Mouse (Mus musculus) activated CD4-positive, CD25-positive, alpha-beta regulatory T cell, adult 4 months (primary cell): ENCODE data around the gene Gm10840. TPM values are rescaled to one million over a fixed set of nuclear protein-coding genes. Genes with fewer than 3 reads are reported as not detected.
"Not testable (repeated sequence)": the region's sequence is repeated elsewhere in the genome, so short reads cannot be mapped to it uniquely, and the experiment has no call there.

Experiments used
- ATAC-seq: one replicate; pipeline ENCODE4 v1.8.0; 2017
- polyA plus RNA-seq, 2 experiments: library from polyadenylated mRNA; unstranded; fragments of 100-300 nt; shearing (Covaris generic); gene quantifications; one replicate each; pipeline ENCODE4 v1.2.1; 2017

The Gm10840 gene
- polyA plus RNA-seq = not detected

DNA sequence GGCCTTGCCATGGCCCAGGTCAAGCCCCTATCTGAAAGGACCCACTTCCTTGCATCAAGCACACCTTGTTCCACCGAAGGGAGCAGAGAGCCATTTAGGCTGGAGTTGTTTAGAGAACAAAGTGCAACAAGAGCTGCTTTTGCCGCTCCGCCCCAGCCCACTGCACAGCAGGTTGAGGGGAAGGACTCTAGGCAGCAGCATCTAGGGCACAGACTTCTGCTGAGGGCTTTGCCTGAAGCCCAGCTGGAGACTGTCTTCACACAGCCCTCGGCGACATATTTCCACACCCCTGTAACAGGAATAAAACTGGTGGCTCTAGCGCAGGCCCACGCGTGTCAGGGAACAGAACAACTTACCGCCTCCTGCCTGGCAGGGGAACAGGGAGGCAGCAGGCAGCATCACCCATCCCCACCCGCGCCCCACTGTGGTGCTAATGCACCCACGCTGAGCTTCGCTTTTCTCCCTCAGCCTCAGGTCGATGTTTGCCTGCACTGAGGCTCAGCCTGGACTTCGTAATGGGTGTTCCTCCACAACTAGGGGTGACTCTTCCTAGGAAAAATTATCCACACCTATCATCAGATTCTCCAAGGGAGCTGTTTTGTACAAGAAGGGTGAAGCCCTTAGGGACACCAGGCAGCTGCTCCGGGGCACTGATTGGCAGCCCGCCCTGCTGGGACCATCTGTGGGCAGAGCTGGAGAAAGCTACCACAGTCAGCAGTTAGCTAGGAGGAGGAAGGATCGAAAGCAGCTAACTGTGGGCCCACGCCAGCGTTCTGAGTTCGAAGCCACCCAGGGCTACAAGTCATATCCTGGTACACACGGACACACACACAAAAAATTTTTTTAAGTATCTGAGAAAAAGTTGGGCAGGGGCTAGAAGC is at the start of gene Gm10840, which contains the start of gene Limd2:
Gm10840 (plus strand) TSS at position 10 of the 881 bp plus-strand sequence.
Limd2 (minus strand) TSS at position 20 of the 881 bp plus-strand sequence.
- ATAC-seq = peak; percentile 13

DNA sequence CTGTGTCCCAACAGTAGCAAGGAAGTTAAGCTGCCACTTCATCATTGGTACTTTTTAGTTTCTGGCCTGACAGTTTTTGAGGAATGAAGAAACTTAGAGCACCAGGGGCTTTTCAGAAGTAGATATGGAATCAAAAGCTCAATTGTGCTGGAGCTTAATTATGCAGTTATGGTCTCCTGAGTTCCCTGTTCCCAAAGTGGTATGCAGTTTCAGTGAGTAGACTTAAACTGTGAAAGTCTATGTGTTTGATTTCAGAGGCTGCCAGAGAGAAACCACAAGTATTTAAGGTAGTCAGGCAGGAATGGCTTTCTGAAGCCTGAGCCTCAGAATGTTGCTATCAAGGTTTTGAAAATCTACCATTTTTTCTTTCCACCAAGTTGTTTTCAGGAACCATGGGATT is 49.0 kb upstream of the Gm10840 start:
- ATAC-seq = no peak

DNA sequence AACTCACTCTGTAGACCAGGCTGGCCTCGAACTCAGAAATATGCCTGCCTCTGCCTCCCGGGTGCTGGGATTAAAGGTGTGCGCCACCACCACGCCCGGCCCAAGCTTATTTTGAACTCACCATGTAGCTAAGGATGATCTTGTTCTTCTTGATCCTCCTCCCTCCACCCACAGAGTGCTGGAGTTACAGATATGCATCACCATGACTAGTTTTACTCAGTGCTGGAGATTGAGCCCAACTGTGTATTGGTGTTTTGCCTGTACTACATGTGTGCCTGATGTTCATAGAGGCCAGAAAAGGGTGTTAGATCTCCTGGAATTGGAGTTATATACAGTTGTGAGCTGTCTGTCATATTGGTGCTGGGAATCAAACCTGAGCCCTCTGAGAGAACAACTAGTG is 38.4 kb upstream of the Gm10840 start:
- ATAC-seq = no peak

DNA sequence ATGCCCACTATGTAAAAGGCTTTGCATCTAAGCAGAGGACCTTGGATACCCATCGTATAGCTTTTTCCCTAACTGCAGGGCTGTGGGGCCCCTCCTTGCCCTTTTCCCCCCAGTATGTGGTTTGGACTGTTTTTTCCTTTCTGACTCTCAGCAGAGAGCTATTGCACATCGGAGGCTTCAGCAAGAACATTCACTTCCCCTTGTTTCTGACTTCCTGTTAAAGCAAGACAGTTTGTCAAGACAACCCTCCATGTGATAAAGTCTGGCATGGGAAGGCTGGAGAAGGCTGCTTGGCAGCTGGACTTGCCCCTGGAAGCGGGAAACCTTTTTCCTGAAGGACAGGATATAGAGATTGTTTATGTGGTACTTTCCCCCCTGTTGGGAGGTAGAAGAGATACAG is 37.9 kb upstream of the Gm10840 start:
- peak; percentile 72 for ATAC-seq

DNA sequence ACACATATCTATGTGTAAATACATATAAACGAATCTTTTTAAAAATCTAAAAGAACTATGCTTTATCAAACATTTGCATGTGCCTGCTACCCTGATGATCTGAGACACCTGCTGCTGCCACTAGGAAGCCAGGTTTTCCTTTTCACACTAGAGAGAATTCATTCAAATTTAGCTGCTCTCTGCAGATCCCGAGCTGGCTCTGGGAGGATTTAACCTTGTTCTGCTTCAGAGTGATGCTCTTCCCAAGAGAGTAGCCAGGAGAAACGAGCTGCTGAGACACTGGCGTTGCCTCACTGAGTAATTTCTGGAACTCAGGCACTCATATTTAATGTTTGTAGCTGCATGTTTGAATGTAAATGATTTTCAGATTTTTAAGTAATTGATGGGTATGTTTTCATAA is 35.9 kb upstream of the Gm10840 start:
- no peak for ATAC-seq

DNA sequence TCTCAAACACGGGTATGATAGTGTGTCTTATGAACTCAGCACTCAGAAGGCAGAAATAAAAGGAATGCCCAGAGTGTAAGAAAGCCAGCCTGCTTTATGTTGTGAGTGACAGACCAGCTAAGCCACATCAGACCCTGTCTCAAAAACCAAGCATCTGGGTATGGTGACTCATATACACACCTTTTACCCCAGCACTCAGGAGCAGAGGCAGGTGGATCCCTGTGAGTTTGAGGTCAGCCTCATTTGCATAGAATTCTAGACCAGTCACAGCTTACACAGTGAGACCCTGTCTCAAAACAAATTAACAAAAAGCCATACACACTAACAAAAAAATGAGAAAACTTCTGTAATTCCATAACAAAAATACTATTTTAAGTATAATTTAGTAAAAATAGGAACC is 34.8 kb upstream of the Gm10840 start:
- no peak for ATAC-seq

DNA sequence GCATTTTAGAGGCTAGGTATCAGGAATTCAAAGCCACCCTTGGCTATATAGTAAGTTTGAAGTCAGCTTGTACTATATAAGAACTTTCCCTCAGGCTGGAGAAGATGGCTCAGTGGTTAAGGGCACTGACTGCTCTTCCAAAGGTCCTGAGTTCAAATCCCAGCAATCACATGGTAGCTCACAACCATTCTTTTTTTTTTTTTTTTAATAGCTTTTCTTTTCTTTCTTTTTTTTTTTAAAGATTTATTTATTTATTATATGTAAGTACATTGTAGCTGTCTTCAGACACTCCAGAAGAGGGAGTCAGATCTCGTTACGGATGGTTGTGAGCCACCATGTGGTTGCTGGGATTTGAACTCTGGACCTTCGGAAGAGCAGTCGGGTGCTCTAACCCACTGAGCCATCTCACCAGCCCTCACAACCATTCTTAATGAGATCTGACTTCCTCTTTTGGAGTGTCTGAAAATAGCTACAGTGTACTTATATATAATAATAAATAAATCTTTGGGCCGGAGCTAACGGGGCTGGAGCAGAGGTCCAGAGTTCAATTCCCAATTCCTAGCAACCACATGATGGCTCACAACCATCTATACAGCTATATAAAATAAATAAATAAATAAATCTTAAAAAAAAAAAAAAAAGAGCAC is 33.8 kb upstream of the Gm10840 start:
- ATAC-seq = not testable (repeated sequence)

DNA sequence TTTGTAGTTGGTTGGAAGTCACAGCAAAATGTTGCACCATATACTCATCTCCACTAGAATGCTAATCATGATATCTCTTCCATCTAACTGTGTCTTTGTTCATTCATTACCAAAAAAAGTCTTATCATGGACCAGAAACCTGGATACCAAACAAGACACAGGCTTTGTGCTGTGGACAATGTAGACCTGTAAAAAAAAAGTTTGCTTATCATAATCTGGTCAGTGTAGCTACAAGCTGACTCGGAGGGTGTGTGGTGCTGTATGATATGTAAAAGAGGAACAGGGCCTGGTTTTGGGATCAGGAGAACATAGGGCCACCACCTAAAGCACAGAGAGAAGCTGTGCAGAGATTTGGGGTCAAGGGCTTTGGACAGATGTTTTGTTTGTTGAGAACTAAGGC is 31.2 kb upstream of the Gm10840 start:
- no peak for ATAC-seq

DNA sequence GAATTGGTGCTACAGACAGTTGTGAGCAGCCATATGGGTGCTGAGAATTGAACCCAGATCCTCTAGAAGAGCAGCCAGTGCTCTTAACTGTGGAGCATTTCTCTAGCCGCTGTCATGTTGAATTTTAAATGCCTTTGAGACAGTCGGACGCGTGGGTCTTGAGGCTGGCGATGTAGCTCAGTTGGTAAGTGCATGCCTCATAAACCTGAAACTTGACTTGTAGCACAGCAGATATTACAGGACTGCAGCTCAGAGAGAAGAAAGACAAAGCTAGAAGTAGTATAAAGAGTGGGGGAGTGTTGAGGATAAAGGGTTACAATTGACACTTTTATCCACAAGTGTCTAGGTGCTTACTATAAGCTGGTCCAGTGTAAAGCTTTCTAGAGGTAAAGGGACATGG is 28.1 kb upstream of the Gm10840 start:
- ATAC-seq = no peak

DNA sequence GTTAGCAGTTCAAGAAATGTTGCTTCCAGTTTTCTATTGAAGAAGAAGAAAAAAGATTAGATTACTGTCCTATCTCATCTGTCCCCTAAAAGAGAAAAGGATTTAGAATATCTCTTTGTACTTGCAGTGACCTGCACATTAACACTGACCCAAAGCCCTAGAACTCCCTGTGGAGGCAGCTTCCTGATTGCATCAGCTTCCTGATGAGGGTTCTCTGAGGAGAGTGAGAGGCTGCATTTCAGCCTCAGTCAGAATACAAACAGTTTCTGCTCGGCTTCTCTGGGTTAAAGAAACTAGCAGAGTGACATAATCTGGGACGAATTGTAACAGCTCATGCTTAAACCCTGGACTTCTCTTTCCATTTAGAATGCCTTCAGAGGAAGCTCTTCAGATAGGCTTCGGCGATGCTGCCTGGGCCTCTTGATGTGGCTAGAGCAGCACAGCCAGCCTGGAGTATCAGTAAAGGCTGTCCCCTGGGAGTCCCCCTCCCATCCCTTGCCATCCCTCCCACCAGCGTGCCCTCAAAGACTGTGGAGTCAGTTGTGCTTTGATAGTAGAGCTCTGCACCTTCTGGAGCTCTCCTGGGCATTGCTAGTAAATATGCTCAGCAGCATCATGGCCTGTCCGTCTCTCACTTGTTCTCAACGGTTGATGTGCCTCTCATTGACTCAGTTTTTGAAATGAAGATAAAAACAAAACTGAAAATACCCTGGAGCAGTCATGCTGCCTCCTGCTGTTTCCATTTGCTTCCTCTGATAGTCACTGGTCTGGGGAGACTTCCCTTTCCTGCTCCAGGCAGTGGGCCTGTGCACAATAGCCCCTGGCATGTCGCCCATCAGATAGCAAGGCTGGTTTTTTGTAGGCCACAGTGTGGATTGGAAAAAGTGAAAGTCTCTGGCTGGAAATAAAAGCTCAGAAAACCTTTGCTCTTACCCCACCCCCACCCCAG is 25.8 kb upstream of the Gm10840 start:
- ATAC-seq = peak; percentile 43

DNA sequence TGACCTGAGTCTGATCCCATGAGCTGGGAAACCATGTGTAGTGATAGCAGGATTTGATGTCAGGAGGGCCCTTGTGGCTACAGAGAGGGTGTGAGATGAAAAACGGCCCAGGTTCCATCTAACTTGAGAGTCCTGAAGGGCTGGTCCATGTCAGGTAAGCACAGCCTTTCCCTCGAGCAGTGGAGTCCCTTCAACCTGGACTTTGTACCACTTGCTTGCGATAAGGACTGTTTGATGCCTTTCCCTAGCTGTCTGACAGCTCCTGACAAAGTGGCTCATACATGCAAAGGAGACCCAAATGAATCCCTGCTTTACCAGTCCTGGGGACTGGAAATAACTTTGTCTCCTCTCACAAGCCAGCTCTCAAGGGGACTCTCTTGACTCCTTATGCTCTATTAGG is 9.4 kb upstream of the Gm10840 start:
- ATAC-seq = no peak

DNA sequence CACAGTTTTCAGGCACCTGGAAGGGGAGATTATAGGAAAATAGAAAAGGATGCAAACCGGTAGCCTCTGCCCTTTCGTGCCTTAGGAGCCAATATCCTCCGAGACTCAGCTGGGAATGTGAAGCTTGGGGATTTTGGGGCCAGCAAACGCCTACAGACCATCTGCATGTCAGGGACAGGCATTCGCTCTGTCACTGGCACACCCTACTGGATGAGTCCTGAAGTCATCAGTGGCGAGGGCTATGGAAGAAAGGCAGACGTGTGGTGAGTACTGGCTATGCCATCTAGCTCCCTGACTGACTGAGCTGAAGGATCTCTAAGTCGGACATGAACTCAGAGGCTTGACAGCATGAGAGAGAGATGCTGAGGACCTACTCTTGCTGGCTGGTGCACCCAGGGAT is 8.5 kb upstream of the Gm10840 start:
- ATAC-seq = no peak

DNA sequence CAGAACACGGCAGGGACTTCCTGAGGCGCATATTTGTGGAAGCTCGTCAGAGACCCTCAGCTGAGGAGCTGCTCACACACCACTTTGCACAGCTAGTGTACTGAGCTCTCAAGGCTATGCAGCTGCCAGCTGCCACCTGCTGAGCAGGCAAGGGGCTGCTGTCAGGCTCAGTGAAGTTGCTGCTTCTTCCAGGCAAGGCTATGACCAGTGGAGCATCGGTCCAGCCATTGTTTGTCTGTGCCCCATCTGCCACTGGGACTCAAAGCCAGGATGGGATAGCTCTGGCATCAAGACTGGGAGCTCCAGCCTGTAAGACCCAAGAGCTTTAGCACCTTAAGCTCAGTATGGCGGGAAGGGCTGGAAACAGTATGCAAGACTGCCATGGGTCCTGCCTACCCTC is 6.6 kb upstream of the Gm10840 start:
- ATAC-seq = no peak

DNA sequence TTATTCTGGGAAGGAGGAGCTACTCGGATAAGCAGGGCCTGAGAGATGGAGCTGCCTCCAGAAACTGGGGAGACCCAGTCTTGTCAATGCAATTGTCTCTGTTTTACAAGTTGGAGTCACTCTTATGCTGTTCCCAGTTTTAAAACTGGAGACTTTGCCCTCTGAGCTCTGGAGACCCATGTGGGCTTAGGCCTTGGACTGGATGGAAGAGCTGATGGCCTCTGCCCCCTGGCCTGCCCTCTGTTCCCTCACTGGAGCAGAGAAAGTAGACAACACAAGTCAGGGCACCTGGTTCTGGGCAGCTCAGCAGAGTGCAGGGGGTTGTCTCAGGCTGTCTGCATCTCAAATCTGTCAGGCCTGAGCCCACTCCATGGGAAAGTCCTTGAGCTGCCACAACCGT is 5.9 kb upstream of the Gm10840 start:
- no peak for ATAC-seq

DNA sequence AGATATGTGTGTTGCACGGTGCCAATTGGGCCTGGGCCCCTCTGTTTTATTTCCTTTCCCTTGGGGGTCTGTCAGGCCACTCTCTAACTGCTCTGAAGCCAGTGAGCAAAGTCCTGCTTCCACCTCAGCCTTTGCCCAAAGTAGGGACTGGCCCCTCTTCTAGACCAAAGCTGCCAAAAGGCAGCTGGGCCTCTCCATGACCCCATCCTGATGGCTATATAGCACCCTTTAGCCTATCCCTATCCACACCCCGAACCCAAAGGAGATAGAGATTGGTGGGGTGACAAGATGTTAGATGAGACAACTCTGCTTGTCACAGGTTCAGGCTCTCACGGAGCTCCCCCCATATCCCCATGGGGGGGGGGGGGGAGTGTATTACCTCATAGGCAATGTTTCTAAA is 4.9 kb upstream of the Gm10840 start:
- ATAC-seq = no peak

DNA sequence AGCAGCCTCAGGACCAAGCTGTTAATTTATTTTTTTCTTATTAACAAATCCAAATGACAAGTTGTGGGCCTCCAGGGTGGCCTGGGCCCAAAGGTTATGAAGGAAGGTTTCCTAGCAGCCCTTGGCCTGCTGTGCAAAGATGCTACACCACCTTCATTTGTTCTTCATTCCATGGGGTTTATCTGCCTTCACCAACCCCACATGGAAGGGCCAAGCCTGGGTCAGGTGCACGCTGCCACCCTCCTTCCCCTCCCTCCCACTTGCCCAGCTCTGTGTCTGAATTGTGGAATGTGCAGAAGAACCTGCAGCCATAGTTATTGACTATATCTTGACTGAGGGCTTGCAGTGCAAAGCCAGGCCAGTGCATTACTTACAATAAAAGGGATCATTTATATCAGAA is 4.4 kb upstream of the Gm10840 start:
- ATAC-seq = no peak

DNA sequence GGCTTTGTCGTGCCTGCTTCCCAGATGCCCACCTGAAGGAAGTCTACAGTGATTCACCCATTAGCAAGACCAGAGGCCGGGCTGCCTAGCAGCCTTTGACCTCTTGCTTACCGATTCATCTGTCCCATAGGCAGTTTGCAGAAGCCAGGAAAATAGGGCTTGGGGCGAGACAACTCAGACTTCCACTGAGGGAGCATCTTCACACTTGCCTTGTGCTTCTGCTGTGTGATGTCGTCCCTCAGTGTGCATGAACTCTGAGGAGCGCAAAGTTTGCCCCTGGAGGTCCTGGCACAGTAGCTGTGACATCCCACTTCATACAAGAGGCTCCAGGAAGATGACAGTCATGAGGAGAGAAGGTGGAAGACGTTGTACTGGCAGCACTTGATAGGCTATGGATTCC is 3.5 kb upstream of the Gm10840 start:
- ATAC-seq = no peak

DNA sequence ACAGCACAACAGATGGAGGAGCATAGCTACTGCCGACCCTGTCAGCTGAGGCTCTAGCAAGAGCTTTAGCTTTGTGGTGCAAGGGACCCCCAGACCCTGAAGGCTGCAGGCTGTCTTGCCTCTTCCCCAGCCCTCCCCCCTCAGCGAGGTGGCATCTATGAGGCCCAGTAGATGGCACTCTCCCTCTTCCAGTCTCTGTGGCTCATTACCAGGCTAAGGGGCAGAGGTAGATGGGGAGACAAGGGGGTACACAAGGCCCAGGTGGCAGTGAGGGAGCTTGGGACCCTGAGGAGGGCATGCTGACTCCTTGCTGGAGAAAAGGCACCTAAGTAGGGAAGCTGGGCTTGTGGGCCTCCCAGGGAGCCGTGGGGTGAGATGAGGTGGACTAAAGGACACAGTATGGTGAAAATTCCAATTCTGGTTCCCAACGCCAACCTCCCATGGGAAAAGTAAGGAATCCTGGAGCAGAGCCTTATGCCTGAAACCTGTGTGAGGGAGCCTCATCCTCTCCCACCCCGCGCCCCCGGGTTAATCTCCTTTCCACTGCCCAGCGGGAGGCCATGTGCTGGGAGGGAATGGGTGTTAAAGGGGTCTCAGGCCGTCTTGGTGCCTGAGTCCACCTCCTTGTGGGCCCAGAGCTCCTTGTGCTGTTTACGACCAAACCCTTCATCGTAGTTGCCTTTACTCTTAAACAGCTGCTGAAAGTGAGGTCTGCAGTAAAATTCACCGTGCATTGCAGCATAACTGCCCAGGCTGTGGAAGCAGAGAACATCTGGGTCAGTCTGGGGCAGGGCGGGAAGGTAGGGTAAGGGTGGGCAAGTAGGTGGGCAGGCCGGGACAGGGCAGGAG is 2.3 kb upstream of the Gm10840 start:
- no peak for ATAC-seq

DNA sequence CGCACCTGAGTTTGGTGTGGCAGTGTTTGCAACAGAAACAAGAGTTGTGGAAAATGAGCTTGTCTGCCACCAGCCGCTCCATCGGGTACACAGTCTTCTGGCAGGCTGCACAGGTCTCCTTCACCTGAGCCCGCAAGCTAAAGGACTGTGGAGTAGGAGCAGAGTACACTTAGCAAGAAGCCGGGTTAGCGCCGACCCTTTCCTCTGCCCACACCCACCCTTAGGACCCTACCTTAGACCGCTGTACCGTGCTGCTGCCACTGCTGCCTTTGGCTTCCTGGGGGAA is 1.8 kb upstream of the Gm10840 start:
- ATAC-seq = no peak

DNA sequence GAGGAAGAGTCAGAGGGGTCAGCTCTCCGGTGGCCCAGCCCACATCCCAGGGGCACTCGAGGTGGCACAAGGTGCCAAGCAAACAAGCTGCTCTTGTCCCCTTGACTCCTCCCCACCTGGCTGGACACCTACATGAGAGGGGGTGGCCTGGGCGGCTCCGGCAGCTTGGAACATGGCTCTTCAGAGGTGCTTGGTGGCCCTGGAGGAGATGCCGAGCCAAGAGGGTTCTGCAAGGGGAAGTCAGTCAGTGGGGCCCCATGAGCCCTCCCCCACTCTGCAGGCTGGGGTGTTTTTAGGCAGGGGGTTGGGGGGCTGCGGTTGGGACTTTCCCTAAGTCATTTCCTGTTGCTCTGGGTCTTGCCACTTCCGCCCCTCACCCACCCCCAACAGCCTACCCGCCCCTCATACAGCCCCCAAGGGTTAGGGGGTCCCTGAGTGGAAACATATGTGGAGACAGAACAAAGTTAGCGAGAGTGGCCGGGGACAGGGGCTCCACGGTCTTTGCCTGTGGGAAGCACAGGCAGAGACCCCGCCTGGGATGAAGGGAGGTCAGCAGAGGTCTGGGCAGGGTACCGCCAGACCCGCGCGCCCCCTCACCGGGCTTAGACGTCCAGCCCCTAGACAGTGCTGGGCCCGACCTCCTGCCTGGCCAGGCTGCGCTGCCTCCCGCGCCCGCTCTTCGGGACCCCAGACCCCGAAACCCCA is 1.3 kb upstream of the Gm10840 start:
- ATAC-seq = peak; percentile 71
